Mouse (Mus musculus): ENCODE data around the gene Mdm2. TPM values are rescaled to one million over a fixed set of nuclear protein-coding genes. Genes with fewer than 3 reads are reported as not detected.
"Not testable (repeated sequence)": the region's sequence is repeated elsewhere in the genome, so short reads cannot be mapped to it uniquely, and the experiment has no call there.

Mdm2 gene
- polyA plus RNA-seq, 1 experiment, result 41.8 TPM

DNA sequence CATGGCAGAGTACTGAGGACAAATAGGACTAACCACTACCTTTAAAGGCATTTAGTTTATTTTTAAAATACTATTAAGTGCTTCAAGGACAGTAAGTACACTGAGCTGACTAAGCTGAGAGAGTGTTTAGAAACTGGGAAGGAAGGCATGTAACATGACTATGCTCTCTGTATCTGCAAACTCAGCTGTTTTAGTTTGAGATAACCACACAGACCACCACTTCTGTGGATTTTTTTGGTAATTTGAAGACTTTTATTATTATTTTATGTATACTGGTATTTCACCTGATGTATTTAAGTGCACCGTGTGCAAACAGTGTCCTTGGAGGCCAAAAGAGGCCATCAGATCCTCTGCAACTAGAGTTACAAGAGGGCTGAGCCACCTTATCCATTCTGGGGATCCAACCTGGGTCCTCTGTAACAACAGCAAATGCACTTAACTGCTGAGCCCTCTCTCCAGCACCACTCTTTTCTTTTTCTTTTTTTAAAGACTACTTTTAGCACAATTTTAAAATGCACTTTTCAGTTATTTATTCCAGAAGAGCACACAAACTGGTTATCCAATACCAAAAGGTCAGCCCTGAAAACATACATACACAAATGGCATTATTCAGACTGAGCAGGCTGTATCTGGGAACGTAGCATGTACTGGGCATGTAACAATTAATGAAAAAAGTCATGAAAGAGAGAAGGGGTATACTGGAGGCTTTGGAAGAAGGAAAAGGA lies 3.3 kb downstream of the Mdm2 start:
- Histone ChIP-seq H3K36me3 (replicated peaks; ENCODE audit: low read length) (peaks cover 69% of the 10 kb centered on the region), H3K4me3 (replicated peaks) (peak overlapping the region; percentile 87)
- no peak for TF ChIP-seq FLI1 (IDR thresholded peaks at IDR 0.05; ENCODE audit: low read length)
- TF ChIP-seq GATA1 (IDR thresholded peaks at IDR 0.05; ENCODE audit: borderline replicate concordance, low read length), result no peak

DNA sequence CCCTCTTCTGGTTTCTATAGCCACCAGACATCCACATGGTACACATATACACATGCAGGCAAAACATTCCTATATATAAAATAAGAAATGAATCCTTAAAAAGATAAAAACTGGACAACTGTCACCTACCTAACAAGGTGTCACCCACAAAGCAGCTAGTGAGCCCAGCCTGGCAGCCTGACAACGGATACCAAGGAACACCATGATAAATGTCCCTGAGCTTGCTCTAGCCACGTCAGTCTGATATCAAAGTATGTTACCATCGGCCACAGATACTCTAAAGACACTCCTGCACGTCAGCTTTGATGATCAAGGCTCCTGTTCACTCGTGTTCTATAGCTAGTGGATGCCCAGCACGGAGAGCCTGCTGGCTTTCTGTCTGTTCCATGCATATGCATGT lies 4.1 kb downstream of the Mdm2 start:
- Histone ChIP-seq H3K36me3 (replicated peaks; ENCODE audit: low read length) (peaks cover 77% of the 10 kb centered on the region), H3K4me1 (peaks cover 47% of the 10 kb centered on the region), H3K27me3 (replicated peaks) (no peaks in the 10 kb centered on the region), H3K9me3 (no peaks in the 10 kb centered on the region), H3K4me3 (replicated peaks) (peak overlapping the region; percentile 87)
- TF ChIP-seq FLI1 (IDR thresholded peaks at IDR 0.05; ENCODE audit: low read length), result no peak
- no peak for TF ChIP-seq GATA1 (IDR thresholded peaks at IDR 0.05; ENCODE audit: borderline replicate concordance, low read length)

More for the DNA sequence above, 3.3 kb downstream of the Mdm2 start:
- Histone ChIP-seq H3K4me1 (peaks cover 50% of the 10 kb centered on the region), H3K27me3 (replicated peaks) (no peaks in the 10 kb centered on the region), H3K9me3 (no peaks in the 10 kb centered on the region)

DNA sequence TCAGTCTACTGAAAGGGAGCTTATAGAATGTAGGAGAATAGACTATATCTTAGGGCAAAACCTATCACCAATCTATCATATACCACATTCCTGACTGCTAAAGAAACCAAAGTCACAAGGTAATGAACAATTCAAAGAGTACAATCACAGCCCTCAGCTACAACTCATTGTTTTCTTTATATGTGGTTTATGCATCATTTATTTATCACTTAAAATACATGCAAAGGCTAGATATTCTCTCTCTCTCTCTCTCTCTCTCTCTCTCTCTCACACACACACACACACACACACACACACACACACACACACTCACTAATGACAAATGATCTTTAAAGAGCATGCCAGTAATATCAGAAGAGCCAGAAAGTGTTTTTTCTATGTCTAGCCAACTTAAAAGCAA lies 4.8 kb downstream of the Mdm2 start:
- TF ChIP-seq GATA1 (IDR thresholded peaks at IDR 0.05; ENCODE audit: borderline replicate concordance, low read length), result no peak
- Histone ChIP-seq H3K36me3 (replicated peaks; ENCODE audit: low read length) (peaks cover 83% of the 10 kb centered on the region), H3K4me3 (replicated peaks) (peak overlapping the region; percentile 79), H3K9me3 (no peaks in the 10 kb centered on the region), H3K4me1 (peaks cover 43% of the 10 kb centered on the region), H3K27me3 (replicated peaks) (no peaks in the 10 kb centered on the region)

DNA sequence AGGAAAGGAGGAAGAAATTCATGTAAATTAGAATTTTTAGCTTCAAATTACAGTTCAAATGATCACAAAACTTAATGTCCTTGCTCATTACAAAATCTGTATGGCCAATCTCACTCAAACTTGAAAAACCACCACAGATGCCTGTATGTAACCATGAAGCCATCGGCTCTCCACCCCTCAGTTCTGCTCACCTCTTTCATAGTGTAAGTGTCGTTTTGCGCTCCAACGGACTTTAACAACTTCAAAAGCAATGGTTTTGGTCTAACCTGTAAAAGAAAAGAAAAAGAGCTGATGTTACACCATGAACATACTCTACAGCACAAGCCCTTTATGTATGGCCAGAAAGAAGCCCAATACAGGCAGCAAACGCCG lies 5.6 kb downstream of the Mdm2 start:
- Histone ChIP-seq H3K36me3 (replicated peaks; ENCODE audit: low read length) (peaks cover 91% of the 10 kb centered on the region), H3K9me3 (no peaks in the 10 kb centered on the region), H3K4me3 (replicated peaks) (no peak overlapping the region), H3K4me1 (peaks cover 43% of the 10 kb centered on the region), H3K27me3 (replicated peaks) (no peaks in the 10 kb centered on the region)
- no peak for TF ChIP-seq GATA1 (IDR thresholded peaks at IDR 0.05; ENCODE audit: borderline replicate concordance, low read length)
- TF ChIP-seq FLI1 (IDR thresholded peaks at IDR 0.05; ENCODE audit: low read length), result no peak

DNA sequence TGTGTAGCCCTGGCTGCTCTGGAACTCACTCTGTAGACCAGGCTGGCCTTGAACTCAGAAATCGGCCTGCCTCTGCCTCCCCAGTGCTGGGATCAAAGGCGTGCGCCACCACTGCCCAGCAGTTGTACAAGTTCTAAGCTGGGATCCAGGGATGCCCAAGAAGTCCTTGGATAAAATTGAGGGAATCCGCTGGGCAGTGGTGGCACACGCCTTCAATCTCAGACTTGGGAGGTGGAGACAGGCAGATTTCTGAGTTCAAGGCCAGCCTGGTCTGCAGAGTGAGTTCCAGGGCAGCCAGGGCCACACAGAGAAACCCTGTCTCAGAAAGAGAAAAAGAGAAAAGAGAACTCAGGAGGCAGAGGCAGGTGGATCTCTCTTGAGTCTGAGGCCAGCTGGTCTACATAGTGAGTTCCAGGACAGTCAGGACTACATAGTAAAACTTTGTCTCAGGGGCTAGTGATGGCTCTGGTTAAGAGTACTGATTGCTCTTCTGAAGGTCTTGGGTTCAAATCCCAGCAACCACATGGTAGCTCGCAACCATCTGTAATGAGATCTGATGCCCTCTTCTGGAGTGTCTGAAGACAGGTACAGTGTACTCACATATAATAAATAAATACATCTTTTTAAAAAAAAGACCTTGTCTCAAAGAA lies 6.1 kb downstream of the Mdm2 start:
- peaks cover 43% of the 10 kb centered on the region for H3K4me1 ChIP-seq
- not testable (repeated sequence) for H3K27me3 ChIP-seq (replicated peaks); H3K4me3 ChIP-seq (replicated peaks); H3K9me3 ChIP-seq
- peaks cover 96% of the 10 kb centered on the region for H3K36me3 ChIP-seq (replicated peaks; ENCODE audit: low read length)

DNA sequence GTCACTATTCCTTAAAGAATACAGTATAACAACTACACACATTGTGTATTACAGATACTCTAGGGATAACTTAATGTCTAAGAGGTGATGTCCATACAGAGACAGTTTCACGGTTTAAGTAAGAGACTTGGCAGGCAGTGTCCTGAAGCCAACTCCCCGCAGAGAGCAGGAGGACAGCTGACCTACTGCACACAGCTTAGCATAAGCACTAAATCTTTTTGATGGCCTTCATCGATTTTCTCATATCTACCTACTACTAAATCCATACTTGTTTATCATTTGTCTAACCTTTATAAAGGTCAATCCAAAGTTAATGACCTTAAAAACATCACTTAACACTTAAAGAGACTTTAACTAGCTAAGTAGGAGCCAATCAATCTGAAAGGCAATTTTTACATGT lies 7.1 kb downstream of the Mdm2 start:
- no peaks in the 10 kb centered on the region for H3K9me3 ChIP-seq
- peaks cover 95% of the 10 kb centered on the region for H3K36me3 ChIP-seq (replicated peaks; ENCODE audit: low read length)
- H3K27me3 ChIP-seq (replicated peaks), result no peaks in the 10 kb centered on the region
- H3K4me3 ChIP-seq (replicated peaks), result no peak overlapping the region
- TF ChIP-seq GATA1 (IDR thresholded peaks at IDR 0.05; ENCODE audit: borderline replicate concordance, low read length) (no peak), FLI1 (IDR thresholded peaks at IDR 0.05; ENCODE audit: low read length) (no peak)
- peaks cover 37% of the 10 kb centered on the region for H3K4me1 ChIP-seq

DNA sequence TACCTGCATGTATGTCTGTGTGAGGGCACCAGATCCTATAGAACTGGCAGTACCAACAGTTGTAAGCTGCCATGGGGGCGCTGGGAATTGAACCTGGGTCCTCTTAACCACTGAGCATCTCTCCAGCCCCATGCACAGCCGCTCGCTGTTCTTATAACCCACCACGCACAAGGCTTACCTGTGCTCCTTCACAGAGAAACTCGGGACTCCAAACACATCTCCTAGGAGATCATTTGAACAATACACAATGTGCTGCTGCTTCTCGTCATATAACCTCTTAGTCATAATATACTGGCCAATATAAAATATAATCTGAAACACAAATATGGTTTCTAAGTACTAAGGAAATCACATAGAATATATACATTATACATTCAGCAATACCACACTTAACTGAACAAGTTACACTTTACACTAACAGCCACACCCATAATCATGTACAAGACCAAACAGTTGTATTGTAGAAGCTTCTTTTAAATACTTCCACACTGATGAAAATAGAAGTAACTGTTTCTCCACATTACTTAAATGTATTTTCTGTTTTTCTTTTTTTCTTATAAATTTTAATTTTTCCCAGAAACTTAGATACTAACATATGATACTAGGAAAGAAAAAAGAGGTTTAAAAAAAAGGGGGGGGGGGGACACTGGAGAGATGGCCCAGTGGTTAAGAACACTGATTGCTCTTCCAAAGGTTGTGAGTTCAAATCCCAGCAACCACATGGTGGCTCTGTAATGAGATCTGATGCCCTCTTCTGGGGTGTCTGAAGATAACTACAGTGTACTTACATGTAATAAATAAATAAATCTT lies 8.3 kb downstream of the Mdm2 start:
- no peaks in the 10 kb centered on the region for H3K27me3 ChIP-seq (replicated peaks)
- H3K36me3 ChIP-seq (replicated peaks; ENCODE audit: low read length), result peaks cover 97% of the 10 kb centered on the region
- TF ChIP-seq GATA1 (IDR thresholded peaks at IDR 0.05; ENCODE audit: borderline replicate concordance, low read length) (no peak), FLI1 (IDR thresholded peaks at IDR 0.05; ENCODE audit: low read length) (no peak)
- H3K9me3 ChIP-seq, result no peaks in the 10 kb centered on the region
- H3K4me1 ChIP-seq, result peaks cover 33% of the 10 kb centered on the region
- H3K4me3 ChIP-seq (replicated peaks), result no peak overlapping the region

DNA sequence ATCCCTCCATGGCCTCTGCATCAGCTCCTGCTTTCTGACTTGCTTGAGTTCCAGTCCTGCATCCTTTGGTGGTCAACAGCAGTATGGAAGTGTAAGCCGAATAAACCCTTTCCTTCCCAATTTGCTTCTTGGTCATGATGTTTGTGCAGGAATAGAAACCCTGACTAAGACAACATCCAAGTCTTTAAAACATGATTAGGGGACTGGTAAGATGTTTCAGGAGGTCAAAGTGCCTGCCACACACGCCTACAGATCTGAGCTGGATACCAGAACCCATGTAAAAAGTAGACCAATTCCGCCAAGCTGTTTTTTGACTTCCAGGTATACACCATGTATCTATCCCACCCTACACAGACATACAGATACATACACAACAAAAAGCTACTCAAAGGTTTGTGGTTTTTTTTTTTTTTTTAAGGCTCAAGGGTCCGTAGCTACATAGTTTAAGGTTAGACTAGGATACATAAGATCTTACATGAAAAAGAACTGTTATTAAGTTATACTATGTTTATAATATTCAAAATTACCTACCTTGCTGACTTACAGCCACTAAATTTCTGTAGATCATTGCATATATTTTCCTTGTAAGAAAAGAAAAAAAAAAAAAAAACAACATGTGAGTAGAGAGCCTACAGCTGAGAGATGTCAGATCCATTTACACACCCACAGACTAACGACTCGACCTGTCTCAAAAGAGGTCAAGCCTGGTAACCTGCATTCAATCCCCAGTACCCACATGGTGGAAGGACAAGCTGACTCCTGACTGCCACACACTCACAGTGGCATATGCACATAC lies 9.3 kb downstream of the Mdm2 start:
- Histone ChIP-seq H3K36me3 (replicated peaks; ENCODE audit: low read length) (peaks cover 97% of the 10 kb centered on the region), H3K4me1 (peaks cover 23% of the 10 kb centered on the region), H3K9me3 (no peaks in the 10 kb centered on the region), H3K27me3 (replicated peaks) (no peaks in the 10 kb centered on the region), H3K4me3 (replicated peaks) (no peak overlapping the region)
- TF ChIP-seq FLI1 (IDR thresholded peaks at IDR 0.05; ENCODE audit: low read length) (no peak), GATA1 (IDR thresholded peaks at IDR 0.05; ENCODE audit: borderline replicate concordance, low read length) (no peak)

DNA sequence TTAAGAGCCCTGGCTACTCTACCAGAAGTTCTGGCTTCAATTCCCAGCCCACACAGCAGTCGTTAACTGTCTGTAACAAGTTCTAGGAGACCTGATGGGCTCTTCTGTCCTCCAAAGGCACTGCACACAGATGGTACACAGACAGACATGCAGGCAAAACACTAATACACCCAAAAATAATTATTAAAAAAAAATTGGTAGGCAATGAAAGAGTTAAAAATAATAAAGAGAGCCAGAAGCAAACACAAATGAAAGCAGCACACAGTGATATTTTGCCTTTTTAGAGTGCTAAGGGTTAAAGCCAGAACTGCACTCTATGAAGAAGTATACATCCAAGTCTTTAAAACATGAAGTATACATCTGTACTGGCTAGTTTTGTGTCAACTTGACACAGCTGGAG lies 10.1 kb downstream of the Mdm2 start:
- peaks cover 98% of the 10 kb centered on the region for H3K36me3 ChIP-seq (replicated peaks; ENCODE audit: low read length)
- no peak overlapping the region for H3K4me3 ChIP-seq (replicated peaks)
- TF ChIP-seq GATA1 (IDR thresholded peaks at IDR 0.05; ENCODE audit: borderline replicate concordance, low read length) (no peak), FLI1 (IDR thresholded peaks at IDR 0.05; ENCODE audit: low read length) (no peak)
- peaks cover 18% of the 10 kb centered on the region for H3K4me1 ChIP-seq
- H3K27me3 ChIP-seq (replicated peaks), result no peaks in the 10 kb centered on the region
- no peaks in the 10 kb centered on the region for H3K9me3 ChIP-seq
